ENCODE assay signal across 8 mouse cellular contexts in genomic region chr5:137533117-137533827, GRCm38 (mm10). TPM values are rescaled to one million over a fixed set of nuclear protein-coding genes. Genes with fewer than 3 reads are reported as not detected.
DNase-seq lines count a peak whose midpoint lies in the region; ATAC-seq and TF ChIP-seq lines count a peak whose summit lies in the region.

Gene Epo (minus strand): TSS chr5:137533242.
Gene Gnb2 (minus strand): TSS chr5:137533510.

- peak within 1 kb of the TSS; percentile 64; the same call in 1 of the 2 replicates for H3K27ac ChIP-seq in ES-E14 (ENCODE audit: insufficient read depth, low read depth, low read length, poor library complexity, severe bottlenecking)
- peak within 1 kb of the TSS; percentile 98 for H3K27ac ChIP-seq in forebrain, embryonic 15.5 days (replicated peaks)

- peak; percentile 64 for ATAC-seq in forebrain, embryonic 15.5 days (replicated peaks)
- peak; percentile 75 for ATAC-seq in neutrophil, adult 5-6 weeks (ENCODE audit: extremely low read depth, insufficient number of reproducible peaks, low FRiP score, poor library complexity, severe bottlenecking)

- peak within 1 kb of the TSS; percentile 89 for H3K4me2 ChIP-seq in forebrain, embryonic 15.5 days (replicated peaks)

- in situ Hi-C loops in ES-E14 (cut with MboI; ENCODE audit: low sequenced_read_pairs in 2 of 2, unreplicated experiment in 2 of 2) = no loop called here

- peak within 1 kb of the TSS; percentile 83 for H3K9ac ChIP-seq in ES-E14 (ENCODE audit: insufficient read depth, low read depth, low read length, poor library complexity, severe bottlenecking)
- peak within 1 kb of the TSS; percentile 94 for H3K9ac ChIP-seq in forebrain, embryonic 15.5 days (replicated peaks)

- intact Hi-C loops in heart, postnatal 25 days (cut with DNase I) = loop anchor here (2.0 to 5.0 kb wide), 4 partner anchors 68 to 224 kb away; partner anchors contain the start of gene Mospd3

- peaks cover 0 to 5% of the 10 kb centered on the region in 2 experiments; a peak in 2 of 4 replicates for H3K4me1 ChIP-seq in ES-E14 (ENCODE audit: control insufficient read depth in 2 of 2, insufficient read depth in 2 of 2, low read length in 2 of 2, poor library complexity in 1 of 2)
- H3K4me1 ChIP-seq in forebrain, embryonic 15.5 days = peaks cover 23% of the 10 kb centered on the region
- peaks cover 7% of the 10 kb centered on the region; the same call in 1 of the 2 replicates for H3K4me1 ChIP-seq in lung, adult 2 months (ENCODE audit: control insufficient read depth, insufficient read depth, low read length)

- WGBS in forebrain, embryonic 15.5 days = under 1% methylated on average over 40 of the region's 40 CpGs
- WGBS in lung, adult 2 months = under 1% methylated on average over 40 of the region's 40 CpGs

- peak within 1 kb of the TSS; percentile 43 to 86 for H3K4me3 ChIP-seq in ES-E14 (ENCODE audit: insufficient read depth in 1 of 2, low read depth in 1 of 2, low read length in 2 of 2, poor library complexity in 1 of 2, severe bottlenecking in 1 of 2)
- H3K4me3 ChIP-seq in forebrain, embryonic 15.5 days = peak within 1 kb of the TSS; percentile 87
- peak within 1 kb of the TSS; percentile 96 for H3K4me3 ChIP-seq in lung, adult 2 months (replicated peaks; ENCODE audit: extremely low read depth, low read depth, low read length)

- TF ChIP-seq POLR2A in lung, adult 2 months (IDR thresholded peaks at IDR 0.05; ENCODE audit: borderline replicate concordance, extremely low read depth, low read depth, low read length) = peak; percentile 97

- TF ChIP-seq CTCF in lung, adult 2 months (IDR thresholded peaks at IDR 0.05; ENCODE audit: insufficient read depth, low read length) = no peak

- H3K36me3 ChIP-seq in ES-E14 (ENCODE audit: control insufficient read depth, insufficient read depth, low read length, poor library complexity, severe bottlenecking) = peaks cover 14% of the 10 kb centered on the region
- H3K36me3 ChIP-seq in forebrain, embryonic 15.5 days = peaks cover 18% of the 10 kb centered on the region

- H3K27me3 ChIP-seq in forebrain, embryonic 15.5 days = no peaks in the 10 kb centered on the region

- peak; percentile 99 for DNase-seq in ES-E14 (ENCODE audit: low read depth, low spot score)
- peak; percentile 98 for DNase-seq in cerebellum, adult 11-12 months
- DNase-seq in heart, postnatal 25 days (ENCODE audit: low spot score) = peak; percentile 97
- peak; percentile 94 to 97 for DNase-seq in layer of hippocampus, adult 18-20 months (ENCODE audit: low spot score in 2 of 2)
- peak; percentile 96 for DNase-seq in lung, adult 2 months
- DNase-seq in thymus, adult 18-20 months = peak; percentile 94 to 97

- H3K9me3 ChIP-seq in ES-E14 (ENCODE audit: control insufficient read depth, insufficient read depth, low read depth, low read length) = no peaks in the 10 kb centered on the region
- H3K9me3 ChIP-seq in forebrain, embryonic 15.5 days = no peaks in the 10 kb centered on the region

TF ChIP-seq in ES-E14, 5 proteins besides CTCF, POLR2A, EP300 and RAD21:
- peak; percentile 89 for TF ChIP-seq ZNF384 (IDR thresholded peaks at IDR 0.05; ENCODE audit: low read depth, low read length)
- 0 out of 2 replicates have a peak, but pooled peaks have one; percentile 3 for TF ChIP-seq MAFK (IDR thresholded peaks at IDR 0.05; ENCODE audit: insufficient read depth, low read depth, low read length)
- TF ChIP-seq HCFC1 (IDR thresholded peaks at IDR 0.05; ENCODE audit: borderline replicate concordance, insufficient read depth, low read length) = peak; percentile 71; the same call in 1 of the 2 replicates
- no peak for TF ChIP-seq ZC3H11A (IDR thresholded peaks at IDR 0.05; ENCODE audit: borderline replicate concordance, low read depth, low read length)
- TF ChIP-seq CHD2 (IDR thresholded peaks at IDR 0.05; ENCODE audit: low read depth, low read length) = peak; percentile 88

RNA-seq across cellular contexts. Expression of gene Epo, which starts in this region (rescaled TPM):
- 0.36 and 0.48 TPM in 2 replicates for total RNA-seq in ES-E14 (2012; rRNA removed)
- not detected in 2 replicates for polyA plus RNA-seq in forebrain, embryonic 15.5 days (2015; fragmentation: Nextera tagmentation; extraction: Ambion mirVana)
- not detected for total RNA-seq in heart, postnatal 25 days (2021)
- not detected for total RNA-seq in layer of hippocampus, adult 18-20 months (2021)
- polyA plus RNA-seq in lung, adult 2 months (2012; rRNA removed) = not detected in 2 replicates
- not detected in 2 replicates for total RNA-seq in neutrophil, adult 5-6 weeks (2017)

RNA-seq across cellular contexts. Expression of gene Gnb2, which starts in this region (rescaled TPM):
- 259 and 297 TPM in 2 replicates for total RNA-seq in ES-E14 (2012; rRNA removed)
- 535 and 578 TPM in 2 replicates for polyA plus RNA-seq in forebrain, embryonic 15.5 days (2015; fragmentation: Nextera tagmentation; extraction: Ambion mirVana)
- 100 to 1,000 TPM; 245 to 246 TPM for total RNA-seq in heart, postnatal 25 days (2021)
- total RNA-seq in layer of hippocampus, adult 18-20 months (2021) = 100 to 1,000 TPM; 573 to 580 TPM
- 1,063 and 1,258 TPM in 2 replicates for polyA plus RNA-seq in lung, adult 2 months (2012; rRNA removed)
- total RNA-seq in neutrophil, adult 5-6 weeks (2017) = 428 and 434 TPM in 2 replicates

Comparison
In these comparisons a context has a peak if more than half of its experiments do, and no peak if none do; other contexts are left out.
1. Peak in every context shown above with its lines: DNase-seq, ATAC-seq, H3K4me3 ChIP-seq and H3K27ac ChIP-seq.